In genomic region chr15:78842371-78843163, GRCm38 (mm10) we compare ENCODE assay signal across 8 mouse cellular contexts. TPM values are rescaled to one million over a fixed set of nuclear protein-coding genes. Genes with fewer than 3 reads are reported as not detected.
A peak's percentile ranks its signal among the peaks of the same experiment; 100 is the strongest.
DNase-seq lines count a peak whose midpoint lies in the region; ATAC-seq and TF ChIP-seq lines count a peak whose summit lies in the region.

TSS of gene Cdc42ep1 (plus strand) at chr15:78842624.

- H3K9ac ChIP-seq in hindbrain, embryonic 14.5 days: peak within 1 kb of the TSS; percentile 50
- peak within 1 kb of the TSS; percentile 80 for H3K9ac ChIP-seq in limb, embryonic 11.5 days (ENCODE audit: low read length)
- peak within 1 kb of the TSS; percentile 50 for H3K9ac ChIP-seq in midbrain, embryonic 13.5 days (replicated peaks)

- H3K27ac ChIP-seq in gastrocnemius, adult 2 months: peak within 1 kb of the TSS; percentile 98
- H3K27ac ChIP-seq in hindbrain, embryonic 14.5 days: 0 out of 2 replicates have a peak within 1 kb of the TSS, but pooled peaks have one; percentile 44
- H3K27ac ChIP-seq in limb, embryonic 11.5 days (replicated peaks; ENCODE audit: low read depth, low read length): peak within 1 kb of the TSS; percentile 30; the same call in 1 of the 2 replicates
- no peak within 1 kb of the TSS for H3K27ac ChIP-seq in midbrain, embryonic 13.5 days

- WGBS in hindbrain, embryonic 14.5 days: under 1% methylated on average over 80 of the region's 86 CpGs
- WGBS in limb, embryonic 11.5 days: under 1% methylated on average over 71 of the region's 86 CpGs
- under 1% methylated on average over 82 of the region's 86 CpGs for WGBS in midbrain, embryonic 13.5 days

- intact Hi-C loops in gastrocnemius, adult 2 months (cut with DNase I): no loop called here

- ATAC-seq in frontal cortex, adult (ENCODE audit: low TSS enrichment): peak; percentile 50
- peak; percentile 44; the same call in 1 of the 2 replicates for ATAC-seq in hindbrain, embryonic 14.5 days (ENCODE audit: low FRiP score)
- peak; percentile 37; the same call in 1 of the 2 replicates for ATAC-seq in limb, embryonic 11.5 days (ENCODE audit: insufficient number of reproducible peaks, low FRiP score, low TSS enrichment, low read depth)
- ATAC-seq in midbrain, embryonic 13.5 days: peak; percentile 38

- no peaks in the 10 kb centered on the region for H3K9me3 ChIP-seq in hindbrain, embryonic 14.5 days (ENCODE audit: control insufficient read depth, low read length)
- no peaks in the 10 kb centered on the region for H3K9me3 ChIP-seq in limb, embryonic 11.5 days (ENCODE audit: control insufficient read depth, low read length)
- H3K9me3 ChIP-seq in midbrain, embryonic 13.5 days: no peaks in the 10 kb centered on the region

- peak; percentile 13; the same call in 1 of the 2 replicates for TF ChIP-seq CTCF in gastrocnemius, adult 2 months (IDR thresholded peaks at IDR 0.05)

- H3K4me3 ChIP-seq in gastrocnemius, adult 2 months: peak within 1 kb of the TSS; percentile 87
- H3K4me3 ChIP-seq in hindbrain, embryonic 14.5 days (replicated peaks; ENCODE audit: low read length): peak within 1 kb of the TSS; percentile 33
- H3K4me3 ChIP-seq in limb, embryonic 11.5 days (ENCODE audit: low read depth, low read length): peak within 1 kb of the TSS; percentile 53
- H3K4me3 ChIP-seq in midbrain, embryonic 13.5 days (replicated peaks): peak within 1 kb of the TSS; percentile 40

- DNase-seq in frontal cortex, postnatal 10 days (ENCODE audit: low spot score in 2 of 2): no peak
- DNase-seq in adrenal gland, postnatal 25 days: peak; percentile 83
- DNase-seq in gastrocnemius, adult 2 months: peak; percentile 88
- no peak for DNase-seq in hindbrain, embryonic 14.5 days (ENCODE audit: low spot score)
- DNase-seq in limb, embryonic 11.5 days (ENCODE audit: low spot score): peak; percentile 57
- no peak for DNase-seq in right cerebral cortex, postnatal 36 days (ENCODE audit: low spot score in 2 of 2)

- H3K4me2 ChIP-seq in hindbrain, embryonic 14.5 days (replicated peaks): peak within 1 kb of the TSS; percentile 50
- H3K4me2 ChIP-seq in limb, embryonic 11.5 days (ENCODE audit: low read depth, severe bottlenecking): peak within 1 kb of the TSS; percentile 91
- H3K4me2 ChIP-seq in midbrain, embryonic 13.5 days (replicated peaks): peak within 1 kb of the TSS; percentile 77

- peaks cover 31% of the 10 kb centered on the region for H3K27me3 ChIP-seq in hindbrain, embryonic 14.5 days (ENCODE audit: control insufficient read depth, insufficient read depth, low read length)
- peaks cover 6% of the 10 kb centered on the region for H3K27me3 ChIP-seq in limb, embryonic 11.5 days (ENCODE audit: control insufficient read depth, insufficient read depth, low read length)
- peaks cover 47% of the 10 kb centered on the region for H3K27me3 ChIP-seq in midbrain, embryonic 13.5 days

- H3K4me1 ChIP-seq in hindbrain, embryonic 14.5 days (replicated peaks; ENCODE audit: control insufficient read depth, insufficient read depth, low read length): peaks cover 29% of the 10 kb centered on the region; the same call in 1 of the 2 replicates
- peaks cover 38% of the 10 kb centered on the region for H3K4me1 ChIP-seq in limb, embryonic 11.5 days (ENCODE audit: control insufficient read depth, insufficient read depth, low read length)
- peaks cover 54% of the 10 kb centered on the region for H3K4me1 ChIP-seq in midbrain, embryonic 13.5 days (replicated peaks)

- no peaks in the 10 kb centered on the region for H3K36me3 ChIP-seq in hindbrain, embryonic 14.5 days (replicated peaks; ENCODE audit: control insufficient read depth, insufficient read depth)
- no peaks in the 10 kb centered on the region for H3K36me3 ChIP-seq in limb, embryonic 11.5 days (ENCODE audit: control insufficient read depth, insufficient read depth, low read length)
- H3K36me3 ChIP-seq in midbrain, embryonic 13.5 days: no peaks in the 10 kb centered on the region

RNA-seq across cellular contexts. Expression of gene Cdc42ep1, which starts in this region (rescaled TPM):
- total RNA-seq in adrenal gland, postnatal 25 days (2021): 38.8 and 43.4 TPM in 2 replicates
- total RNA-seq in gastrocnemius, adult 2 months (2021): 1 to 10 TPM; 8.5 to 10.0 TPM
- polyA plus RNA-seq in hindbrain, embryonic 14.5 days (2014; fragmentation: Nextera tagmentation; extraction: Ambion mirVana): 10.7 and 11.2 TPM in 2 replicates
- 11.2 and 12.6 TPM in 2 replicates for polyA plus RNA-seq in limb, embryonic 11.5 days (2014; fragmentation: Nextera tagmentation; extraction: Ambion mirVana)
- polyA plus RNA-seq in midbrain, embryonic 13.5 days (2015; fragmentation: Nextera tagmentation; extraction: Ambion mirVana): 7.0 and 8.5 TPM in 2 replicates

Comparison
In these comparisons a context has a peak if more than half of its experiments do, and no peak if none do; other contexts are left out.
1. DNase-seq: peak in adrenal gland, postnatal 25 days (single experiment), gastrocnemius, adult 2 months (single experiment) and limb, embryonic 11.5 days (single experiment); none in frontal cortex, postnatal 10 days (0 of 2), hindbrain, embryonic 14.5 days (single experiment) and right cerebral cortex, postnatal 36 days (0 of 2).
2. H3K4me3 ChIP-seq: peak in every context shown above with its lines; median percentile 87 in gastrocnemius, adult 2 months; 53 in limb, embryonic 11.5 days; 40 in midbrain, embryonic 13.5 days; 33 in hindbrain, embryonic 14.5 days.
3. Peak in every context shown above with its lines, with median percentiles within 50 percentile points of each other: ATAC-seq, H3K4me2 ChIP-seq and H3K9ac ChIP-seq.